Mouse (Mus musculus): Measurements from ENCODE around the gene Ndufab1.

Gene Ndufab1

GRCm38 (mm10) chr7:122067517-122068381 is 33.9 kb downstream of the Ndufab1 start:
- DNase-seq (ENCODE audit: low spot score), result no peak

- peak; percentile 93 for DNase-seq (ENCODE audit: low spot score)
Measured at GRCm38 (mm10) chr7:122066945-122067516, 34.7 kb downstream of the Ndufab1 start, which contains the start of the genes Ubfd1 and Ears2. Gene Ubfd1, plus strand, starts transcription at chr7:122067175. Gene Ears2, minus strand, starts transcription at chr7:122067263.

- no peak for DNase-seq (ENCODE audit: low spot score)
Measured at GRCm38 (mm10) chr7:122066102-122066944, 35.4 kb downstream of the Ndufab1 start.

GRCm38 (mm10) chr7:122065656-122066055 is 36.0 kb downstream of the Ndufab1 start:
- DNase-seq (ENCODE audit: low spot score), result no peak

GRCm38 (mm10) chr7:122056633-122057032 is 45.1 kb downstream of the Ndufab1 start:
- no peak for DNase-seq (ENCODE audit: low spot score)

- no peak for DNase-seq (ENCODE audit: low spot score)
Measured at GRCm38 (mm10) chr7:122050834-122051233, 50.9 kb downstream of the Ndufab1 start.

- DNase-seq (ENCODE audit: low spot score), result no peak
Measured at GRCm38 (mm10) chr7:122048191-122048590, 53.5 kb downstream of the Ndufab1 start.

GRCm38 (mm10) chr7:122046813-122047212 is 54.9 kb downstream of the Ndufab1 start:
- DNase-seq (ENCODE audit: low spot score), result no peak

GRCm38 (mm10) chr7:122045711-122046110 is 56.0 kb downstream of the Ndufab1 start:
- no peak for DNase-seq (ENCODE audit: low spot score)

- DNase-seq (ENCODE audit: low spot score), result peak; percentile 38
Measured at GRCm38 (mm10) chr7:122045181-122045634, 56.5 kb downstream of the Ndufab1 start.

GRCm38 (mm10) chr7:122044106-122044505 is 57.6 kb downstream of the Ndufab1 start:
- DNase-seq (ENCODE audit: low spot score), result no peak
